Mouse (Mus musculus): ENCODE results near the gene Ip6k3.

GRCm38 (mm10) chr17:27129819-27130218, 37.8 kb downstream of the Ip6k3 start:
- TF ChIP-seq FLI1 (IDR thresholded peaks at IDR 0.05; ENCODE audit: low read length) (no peak), GATA1 (IDR thresholded peaks at IDR 0.05; ENCODE audit: borderline replicate concordance, low read length) (no peak)
